Mouse (Mus musculus) kidney, postnatal 0 days (tissue): ENCODE results near the gene Phf21a. TPM values are rescaled to one million over a fixed set of nuclear protein-coding genes. Genes with fewer than 3 reads are reported as not detected.

Experiments used
- ATAC-seq: fragments of 200-750 bp; cut with Nextera tagmentation; replicated peaks from 2 replicates; pipeline ENCODE4 v1.8.0; 2017; ENCODE audit warnings: low read depth, moderate number of reproducible peaks, moderate TSS enrichment, moderate library complexity; ENCODE audit not compliant: low FRiP score
- DNase-seq: peaks from one replicate; pipeline ENCODE4 v3.0.0-alpha.2; 2016; ENCODE audit warnings: low spot score
- H3K27ac ChIP-seq: fragments of 300-500 bp; sonication (generic); 2 replicates; pipeline ENCODE4 v1.5.1; 2014; ENCODE audit warnings: mild to moderate bottlenecking
- H3K27me3 ChIP-seq: fragments of 300-500 bp; sonication (generic); 2 replicates; pipeline ENCODE4 v1.6.1; 2014; ENCODE audit warnings: low read length, mixed read lengths; ENCODE audit not compliant: insufficient read depth
- H3K36me3 ChIP-seq: fragments of 300-500 bp; sonication (generic); 2 replicates; pipeline ENCODE4 v1.6.1; 2014; ENCODE audit warnings: low read length, mixed read lengths; ENCODE audit not compliant: insufficient read depth
- H3K4me1 ChIP-seq: fragments of 300-500 bp; sonication (generic); replicated peaks from 2 replicates; pipeline ENCODE4 v1.6.1; 2014; ENCODE audit warnings: antibody characterized with exemption, low read length, mixed read lengths; ENCODE audit not compliant: insufficient read depth
- H3K4me2 ChIP-seq: fragments of 300-500 bp; sonication (generic); 2 replicates; pipeline ENCODE4 v1.6.1; 2014; ENCODE audit warnings: mild to moderate bottlenecking, low read length, moderate library complexity, mixed read lengths
- H3K4me3 ChIP-seq: fragments of 300-500 bp; sonication (generic); replicated peaks from 2 replicates; pipeline ENCODE4 v1.5.1; 2014; ENCODE audit warnings: low read depth, low read length
- H3K9ac ChIP-seq: fragments of 300-500 bp; sonication (generic); 2 replicates; pipeline ENCODE4 v1.6.1; 2014; ENCODE audit warnings: low read depth, low read length
- H3K9me3 ChIP-seq: fragments of 300-500 bp; sonication (generic); replicated peaks from 2 replicates; pipeline ENCODE4 v1.6.1; 2016; ENCODE audit warnings: low read length, inconsistent platforms, mixed read lengths
- CTCF ChIP-seq: IDR thresholded peaks from 2 replicates; pipeline ENCODE4 v1.5.1; 2016; ENCODE audit warnings: antibody characterized with exemption, low read depth, mild to moderate bottlenecking, moderate library complexity
- WGBS: fragments of 180-500 bp; shearing (Covaris S2); extraction: QIAGEN DNeasy Blood & Tissue Kit; methylation state at CpG from one replicate; pipeline ENCODE4 v1.1.7; 2014; 5-methylcytosine and 5-hydroxymethylcytosine counted together
- polyA plus RNA-seq: library from polyadenylated mRNA; unstranded; fragments of >200 nt; fragmentation: Nextera tagmentation; extraction: Ambion mirVana; gene quantifications from 2 replicates; pipeline ENCODE4 v1.2.1, GENCODE M21; 2015

The Phf21a gene
- polyA plus RNA-seq, 1 experiment from 2014 or later = 18.6 TPM

- no peak for TF ChIP-seq CTCF
- H3K4me1 ChIP-seq = no peaks in the 10 kb centered on the region
- no peaks in the 10 kb centered on the region for H3K9me3 ChIP-seq
- no peak overlapping the region for H3K4me2 ChIP-seq
- no peaks in the 10 kb centered on the region for H3K27me3 ChIP-seq
- no peaks in the 10 kb centered on the region for H3K36me3 ChIP-seq
- ATAC-seq (no peak), DNase-seq (no peak)
- no peak overlapping the region for H3K4me3 ChIP-seq
- no peak overlapping the region for H3K27ac ChIP-seq
- H3K9ac ChIP-seq = no peak overlapping the region
- 79% methylated on average over 7 of the region's 7 CpGs for WGBS
These were observed 185.7 kb downstream of the Phf21a start for GRCm38 (mm10) chr2:92278663-92279062.

GRCm38 (mm10) chr2:92279398-92279797 is 186.5 kb downstream of the Phf21a start:
- Histone ChIP-seq H3K4me2 (no peak overlapping the region), H3K9me3 (no peaks in the 10 kb centered on the region), H3K4me3 (no peak overlapping the region), H3K27me3 (no peaks in the 10 kb centered on the region), H3K36me3 (no peaks in the 10 kb centered on the region), H3K9ac (no peak overlapping the region), H3K27ac (no peak overlapping the region), H3K4me1 (no peaks in the 10 kb centered on the region)
- ATAC-seq (no peak), DNase-seq (no peak)
- no peak for TF ChIP-seq CTCF
- 74% methylated on average over 6 of the region's 6 CpGs for WGBS

- H3K9ac ChIP-seq = no peak overlapping the region
- no peak overlapping the region for H3K27ac ChIP-seq
- H3K36me3 ChIP-seq = no peaks in the 10 kb centered on the region
- DNase-seq (no peak), ATAC-seq (no peak)
- 55% methylated on average over 5 of the region's 5 CpGs for WGBS
- H3K4me2 ChIP-seq = no peak overlapping the region
- no peaks in the 10 kb centered on the region for H3K9me3 ChIP-seq
- H3K4me3 ChIP-seq = no peak overlapping the region
- H3K27me3 ChIP-seq = no peaks in the 10 kb centered on the region
- H3K4me1 ChIP-seq = no peaks in the 10 kb centered on the region
- no peak for TF ChIP-seq CTCF
These were observed 192.7 kb downstream of the Phf21a start for GRCm38 (mm10) chr2:92285597-92285996.

GRCm38 (mm10) chr2:92289335-92289734 is 196.4 kb downstream of the Phf21a start:
- no peaks in the 10 kb centered on the region for H3K4me1 ChIP-seq
- TF ChIP-seq CTCF = no peak
- H3K4me2 ChIP-seq = no peak overlapping the region
- H3K9ac ChIP-seq = no peak overlapping the region
- no peaks in the 10 kb centered on the region for H3K9me3 ChIP-seq
- H3K27ac ChIP-seq = no peak overlapping the region
- 80% methylated on average over 3 of the region's 3 CpGs for WGBS
- no peaks in the 10 kb centered on the region for H3K36me3 ChIP-seq
- no peak overlapping the region for H3K4me3 ChIP-seq
- no peak for DNase-seq
- H3K27me3 ChIP-seq = no peaks in the 10 kb centered on the region
- no peak for ATAC-seq

GRCm38 (mm10) chr2:92291526-92291925 is 198.6 kb downstream of the Phf21a start:
- Histone ChIP-seq H3K36me3 (no peaks in the 10 kb centered on the region), H3K9ac (no peak overlapping the region), H3K27me3 (no peaks in the 10 kb centered on the region), H3K27ac (no peak overlapping the region), H3K9me3 (no peaks in the 10 kb centered on the region), H3K4me1 (no peaks in the 10 kb centered on the region), H3K4me2 (no peak overlapping the region), H3K4me3 (no peak overlapping the region)
- TF ChIP-seq CTCF = no peak
- DNase-seq (no peak), ATAC-seq (no peak)
- WGBS = 83% methylated on average over 3 of the region's 3 CpGs

GRCm38 (mm10) chr2:92296402-92296801 is 203.5 kb downstream of the Phf21a start:
- no peaks in the 10 kb centered on the region for H3K36me3 ChIP-seq
- H3K4me2 ChIP-seq = no peak overlapping the region
- no peaks in the 10 kb centered on the region for H3K9me3 ChIP-seq
- no peak overlapping the region for H3K27ac ChIP-seq
- peak; percentile 96 for DNase-seq
- ATAC-seq = no peak
- H3K4me3 ChIP-seq = no peak overlapping the region
- no peak overlapping the region for H3K9ac ChIP-seq
- H3K4me1 ChIP-seq = no peaks in the 10 kb centered on the region
- no peaks in the 10 kb centered on the region for H3K27me3 ChIP-seq
- WGBS = 5% methylated on average over 6 of the region's 6 CpGs
- peak; percentile 86 for TF ChIP-seq CTCF

GRCm38 (mm10) chr2:92299896-92300295 is 207.0 kb downstream of the Phf21a start:
- 77% methylated on average over 10 of the region's 10 CpGs for WGBS
- H3K27me3 ChIP-seq = no peaks in the 10 kb centered on the region
- H3K9ac ChIP-seq = no peak overlapping the region
- H3K27ac ChIP-seq = no peak overlapping the region
- DNase-seq (no peak), ATAC-seq (no peak)
- H3K9me3 ChIP-seq = no peaks in the 10 kb centered on the region
- H3K4me3 ChIP-seq = no peak overlapping the region
- no peak for TF ChIP-seq CTCF
- no peaks in the 10 kb centered on the region for H3K36me3 ChIP-seq
- no peak overlapping the region for H3K4me2 ChIP-seq
- H3K4me1 ChIP-seq = no peaks in the 10 kb centered on the region
